8 mouse cellular contexts compared by ENCODE assay signal in the genomic region with DNA sequence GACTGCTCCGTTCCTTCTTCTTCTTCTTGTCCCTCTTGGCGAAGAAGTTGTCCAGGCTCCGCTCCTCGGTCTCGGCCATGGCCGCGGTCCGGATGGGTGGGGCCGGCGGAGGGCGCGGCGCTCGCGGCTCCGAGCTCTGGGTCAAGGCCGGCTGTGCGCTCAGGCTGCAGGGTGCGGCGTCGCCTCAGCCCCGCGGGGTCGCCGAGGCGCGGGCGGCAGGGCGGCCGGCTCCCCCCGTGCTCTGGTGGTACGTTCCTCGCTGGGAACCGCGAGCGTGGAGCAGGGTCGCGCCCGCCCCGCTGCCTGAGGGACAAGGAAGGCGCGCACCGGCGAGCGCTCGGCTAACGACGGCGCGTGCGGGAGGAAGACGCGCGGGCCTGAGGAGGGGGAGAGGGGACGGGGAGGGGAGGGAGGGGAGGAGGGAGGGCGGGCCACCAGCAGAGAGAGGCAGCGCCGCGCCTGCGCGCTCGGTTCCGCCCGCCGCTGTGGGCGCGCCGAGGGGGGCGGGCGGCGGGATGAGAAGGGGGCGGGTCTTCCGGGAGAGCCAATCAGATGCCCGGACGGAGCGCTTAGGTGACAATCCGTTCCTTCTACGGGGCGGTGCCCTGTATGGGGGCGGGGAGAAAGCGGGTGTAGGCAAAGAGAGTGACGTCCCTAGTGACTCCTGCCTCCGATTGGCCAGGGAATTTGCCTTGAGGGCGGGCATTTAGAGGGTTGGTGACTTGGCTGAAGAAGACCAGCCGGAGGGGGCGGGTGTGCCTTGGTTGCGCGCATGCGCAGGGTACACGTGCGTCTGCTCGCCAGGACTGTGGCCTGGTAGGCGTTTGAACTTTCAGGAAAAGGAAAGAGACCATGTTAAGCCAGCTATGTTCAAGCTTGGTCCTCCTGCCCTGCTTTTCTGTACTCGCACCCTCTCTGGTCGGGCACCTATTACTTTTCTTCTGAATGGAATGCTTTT. TPM values are rescaled to one million over a fixed set of nuclear protein-coding genes. Genes with fewer than 3 reads are reported as not detected.
A peak's percentile ranks its signal among the peaks of the same experiment; 100 is the strongest.
DNase-seq lines count a peak whose midpoint lies in the region; ATAC-seq and TF ChIP-seq lines count a peak whose summit lies in the region.

A gene (minus strand): TSS at position 551 of the 958 bp plus-strand sequence.

- H3K4me1 ChIP-seq in G1E (ENCODE audit: insufficient read depth, low read depth, low read length) = peaks cover 28% of the 10 kb centered on the region
- H3K4me1 ChIP-seq in forebrain, embryonic 16.5 days (replicated peaks; ENCODE audit: control insufficient read depth, insufficient read depth, low read length) = peaks cover 22% of the 10 kb centered on the region
- peaks cover 10% of the 10 kb centered on the region for H3K4me1 ChIP-seq in lung, embryonic 14.5 days (ENCODE audit: insufficient read depth)
- peaks cover 11% of the 10 kb centered on the region for H3K4me1 ChIP-seq in olfactory bulb, adult 2 months (ENCODE audit: control insufficient read depth, insufficient read depth, low read length)
- H3K4me1 ChIP-seq in thymus, adult 2 months (replicated peaks; ENCODE audit: control insufficient read depth, insufficient read depth, low read length) = peaks cover 7% of the 10 kb centered on the region

- H3K4me3 ChIP-seq in G1E (ENCODE audit: low read depth, low read length) = peak within 1 kb of the TSS; percentile 81
- peak within 1 kb of the TSS; percentile 81 for H3K4me3 ChIP-seq in forebrain, embryonic 16.5 days (replicated peaks; ENCODE audit: low read length)
- peak within 1 kb of the TSS; percentile 83 for H3K4me3 ChIP-seq in layer of hippocampus, adult 2 months
- H3K4me3 ChIP-seq in lung, embryonic 14.5 days (ENCODE audit: low read depth, low read length) = peak within 1 kb of the TSS; percentile 93
- H3K4me3 ChIP-seq in olfactory bulb, adult 2 months (ENCODE audit: insufficient read depth, low read depth, low read length) = peak within 1 kb of the TSS; percentile 93
- peak within 1 kb of the TSS; percentile 75 for H3K4me3 ChIP-seq in thymus, adult 2 months (ENCODE audit: control insufficient read depth, insufficient read depth, low read length)

- peaks cover 2% of the 10 kb centered on the region; the same call in 1 of the 2 replicates for H3K9me3 ChIP-seq in G1E (replicated peaks)
- no peaks in the 10 kb centered on the region for H3K9me3 ChIP-seq in forebrain, embryonic 16.5 days (ENCODE audit: control insufficient read depth, low read length)
- no peaks in the 10 kb centered on the region for H3K9me3 ChIP-seq in lung, embryonic 14.5 days (ENCODE audit: low read depth, low read length)

- peak within 1 kb of the TSS; percentile 82 for H3K27ac ChIP-seq in forebrain, embryonic 16.5 days (ENCODE audit: low read length)
- H3K27ac ChIP-seq in layer of hippocampus, adult 2 months = peak within 1 kb of the TSS; percentile 92
- H3K27ac ChIP-seq in lung, embryonic 14.5 days (ENCODE audit: low read depth) = peak within 1 kb of the TSS; percentile 98
- peak within 1 kb of the TSS; percentile 92 for H3K27ac ChIP-seq in olfactory bulb, adult 2 months (ENCODE audit: insufficient read depth, low read depth, low read length)
- peak within 1 kb of the TSS; percentile 25 for H3K27ac ChIP-seq in thymus, adult 2 months (ENCODE audit: control insufficient read depth, insufficient read depth, low read length)

- peaks cover 47% of the 10 kb centered on the region for H3K36me3 ChIP-seq in G1E (replicated peaks)
- H3K36me3 ChIP-seq in forebrain, embryonic 16.5 days (ENCODE audit: control insufficient read depth, insufficient read depth) = peaks cover 2% of the 10 kb centered on the region; the same call in 1 of the 2 replicates
- peaks cover 28% of the 10 kb centered on the region for H3K36me3 ChIP-seq in lung, embryonic 14.5 days (ENCODE audit: insufficient read depth)
- H3K36me3 ChIP-seq in thymus, adult 2 months (ENCODE audit: control insufficient read depth, insufficient read depth, low read length) = peaks cover 6% of the 10 kb centered on the region; the same call in 1 of the 2 replicates

- H3K9ac ChIP-seq in forebrain, embryonic 16.5 days (replicated peaks; ENCODE audit: low read depth, low read length) = peak within 1 kb of the TSS; percentile 69
- H3K9ac ChIP-seq in lung, embryonic 14.5 days = peak within 1 kb of the TSS; percentile 96

- DNase-seq in G1E (ENCODE audit: low spot score) = peak; percentile 96
- DNase-seq in cerebellum, adult 18-20 months = peak; percentile 98 to 100
- DNase-seq in heart, postnatal 36 days = peak; percentile 96
- peak; percentile 98 to 100 for DNase-seq in layer of hippocampus, adult 2 months (ENCODE audit: low spot score in 2 of 2)
- DNase-seq in lung, embryonic 14.5 days = peak; percentile 99
- peak; percentile 100 for DNase-seq in thymus, adult 2 months

- 2% methylated on average over 84 of the region's 95 CpGs for WGBS in forebrain, embryonic 16.5 days
- WGBS in lung, embryonic 14.5 days = 1% methylated on average over 71 of the region's 95 CpGs
- WGBS in olfactory bulb, adult 2 months = 2% methylated on average over 79 of the region's 95 CpGs
- 2% methylated on average over 78 of the region's 95 CpGs for WGBS in thymus, adult 2 months

- H3K4me2 ChIP-seq in forebrain, embryonic 16.5 days (ENCODE audit: low read length) = peak within 1 kb of the TSS; percentile 76
- peak within 1 kb of the TSS; percentile 67 for H3K4me2 ChIP-seq in lung, embryonic 14.5 days

- no peaks in the 10 kb centered on the region for H3K27me3 ChIP-seq in G1E (ENCODE audit: insufficient read depth, low read length)
- no peaks in the 10 kb centered on the region for H3K27me3 ChIP-seq in forebrain, embryonic 16.5 days (replicated peaks; ENCODE audit: control insufficient read depth, insufficient read depth, low read length)
- H3K27me3 ChIP-seq in lung, embryonic 14.5 days (ENCODE audit: insufficient read depth, low read length) = no peaks in the 10 kb centered on the region
- no peaks in the 10 kb centered on the region for H3K27me3 ChIP-seq in thymus, adult 2 months (ENCODE audit: control insufficient read depth, insufficient read depth, low read length)

- ATAC-seq in G1E (ENCODE audit: extremely low read depth, insufficient number of reproducible peaks, low FRiP score, poor library complexity, severe bottlenecking) = peak; percentile 99
- ATAC-seq in forebrain, embryonic 16.5 days = peak; percentile 98
- peak; percentile 98 for ATAC-seq in lung, embryonic 14.5 days (ENCODE audit: insufficient read depth)

- no peak for TF ChIP-seq CTCF in G1E (IDR thresholded peaks at IDR 0.05; ENCODE audit: low read depth, low read length)
- no peak; the same call in 1 of the 2 replicates for TF ChIP-seq CTCF in layer of hippocampus, adult 2 months (conservative IDR thresholded peaks at IDR 0.05)
- peak; percentile 33; the same call in 1 of the 2 replicates for TF ChIP-seq CTCF in lung, embryonic 14.5 days (IDR thresholded peaks at IDR 0.05; ENCODE audit: low read depth)
- no peak for TF ChIP-seq CTCF in olfactory bulb, adult 2 months (IDR thresholded peaks at IDR 0.05; ENCODE audit: insufficient read depth, low read depth, low read length)
- TF ChIP-seq CTCF in thymus, adult 2 months (IDR thresholded peaks at IDR 0.05; ENCODE audit: borderline replicate concordance, control insufficient read depth, extremely low read depth, insufficient read depth, low read length, poor library complexity) = no peak

- intact Hi-C loops in heart, postnatal 36 days (cut with DNase I) = loop anchor here (2.0 to 10.0 kb wide), 4 partner anchors 61 to 899 kb away; a partner anchor contains a TSS

- TF ChIP-seq POLR2A in olfactory bulb, adult 2 months (IDR thresholded peaks at IDR 0.05; ENCODE audit: insufficient read depth, low read depth, low read length) = peak; percentile 30; the same call in 1 of the 2 replicates
- TF ChIP-seq POLR2A in thymus, adult 2 months (IDR thresholded peaks at IDR 0.05; ENCODE audit: control insufficient read depth, extremely low read depth, insufficient read depth, low read length, poor library complexity) = peak; percentile 44; the same call in 1 of the 2 replicates

RNA-seq across cellular contexts. Expression of the gene that starts here (rescaled TPM):
- total RNA-seq in G1E (2014; fragmentation: Nextera tagmentation) (160 and 162 TPM in 2 replicates), G1E (2017) (181 and 187 TPM in 2 replicates)
- polyA plus RNA-seq in G1E (2012) = 469 and 490 TPM in 2 replicates
- 82.8 and 113 TPM in 2 replicates for polyA plus RNA-seq in forebrain, embryonic 16.5 days (2015; fragmentation: Nextera tagmentation; extraction: Ambion mirVana)
- 100 to 1,000 TPM; 120 to 123 TPM for total RNA-seq in heart, postnatal 36 days (2021)
- total RNA-seq in layer of hippocampus, adult 2 months (2021) = 10 to 100 TPM; 69.3 to 72.9 TPM
- 92.0 and 93.4 TPM in 2 replicates for polyA plus RNA-seq in lung, embryonic 14.5 days (2014; fragmentation: Nextera tagmentation; extraction: Ambion mirVana)
- polyA plus RNA-seq in olfactory bulb, adult 2 months (2012; ENCODE audit: insufficient read depth, insufficient read length, low replicate concordance, missing spikeins) = 81.3 TPM in 1 of 2 replicates, not detected in the other
- polyA plus RNA-seq in thymus, adult 2 months (2012; rRNA removed) = 74.9 and 166 TPM in 2 replicates

Comparison
In these comparisons a context has a peak if more than half of its experiments do, and no peak if none do; other contexts are left out.
1. Peak in every context shown above with its lines: DNase-seq, ATAC-seq, H3K4me3 ChIP-seq and H3K27ac ChIP-seq.
2. H3K27ac ChIP-seq: peak in every context shown above with its lines; median percentile 98 in lung, embryonic 14.5 days; 92 in layer of hippocampus, adult 2 months; 92 in olfactory bulb, adult 2 months; 82 in forebrain, embryonic 16.5 days; 25 in thymus, adult 2 months.